Mouse (Mus musculus) MEL (cell line): ENCODE results near the gene Kif11. TPM values are rescaled to one million over a fixed set of nuclear protein-coding genes. Genes with fewer than 3 reads are reported as not detected.

Experiments
- DNase-seq: peaks from one replicate; pipeline ENCODE4 v3.0.0; 2011; ENCODE audit warnings: low read depth, low spot score
- H3K27ac ChIP-seq: 2 replicates; pipeline ENCODE4 v1.5.1; 2012; ENCODE audit warnings: low read depth, mild to moderate bottlenecking, control low read depth, low read length, moderate library complexity; ENCODE audit not compliant: control insufficient read depth
- H3K27me3 ChIP-seq, 2 experiments: fragments of 150-350 bp in 1 of 2; sonication (generic) in 1 of 2; 2 replicates each; pipeline ENCODE4 v1.6.1; 2012; ENCODE audit warnings: low read length in 2 of 2, mild to moderate bottlenecking in 2 of 2, improper control_type of control experiment in 1 of 2, moderate library complexity in 1 of 2; ENCODE audit not compliant: insufficient read depth in 2 of 2, control insufficient read depth in 1 of 2
- H3K36me3 ChIP-seq, 2 experiments: 2 replicates each; pipeline ENCODE4 v1.6.1; 2012 to 2014; ENCODE audit warnings: low read length in 2 of 2, improper control_type of control experiment in 1 of 2, inconsistent platforms in 1 of 2, mild to moderate bottlenecking in 1 of 2; ENCODE audit not compliant: insufficient read depth in 2 of 2, control insufficient read depth in 1 of 2
- H3K4me1 ChIP-seq, 2 experiments: fragments of 150-350 bp in 1 of 2; sonication (generic) in 1 of 2; 2 replicates each; pipeline ENCODE4 v1.6.1; 2012; ENCODE audit warnings: low read length in 2 of 2, improper control_type of control experiment in 1 of 2, mild to moderate bottlenecking in 1 of 2; ENCODE audit not compliant: insufficient read depth in 2 of 2, control insufficient read depth in 1 of 2
- H3K4me3 ChIP-seq, 2 experiments: fragments of 150-350 bp in 1 of 2; sonication (generic) in 1 of 2; 2 replicates each; pipeline ENCODE4 v1.5.1; 2012; ENCODE audit warnings: low read depth in 2 of 2, low read length in 2 of 2, mild to moderate bottlenecking in 2 of 2, moderate library complexity in 2 of 2, control low read depth in 1 of 2, improper control_type of control experiment in 1 of 2; ENCODE audit not compliant: control insufficient read depth in 1 of 2, insufficient read depth in 1 of 2
- H3K79me2 ChIP-seq: 2 replicates; pipeline ENCODE4 v1.6.1; 2012; ENCODE audit warnings: mild to moderate bottlenecking, low read length, moderate library complexity; ENCODE audit not compliant: control insufficient read depth, poor library complexity, insufficient read depth
- H3K9ac ChIP-seq: 2 replicates; pipeline ENCODE4 v1.6.1; 2012; ENCODE audit warnings: low read depth, mild to moderate bottlenecking, control low read depth, low read length, moderate library complexity; ENCODE audit not compliant: control insufficient read depth, poor library complexity, severe bottlenecking
- H3K9me3 ChIP-seq: fragments of 150-350 bp; sonication (generic); replicated peaks from 2 replicates; pipeline ENCODE4 v1.6.1; 2012; ENCODE audit warnings: mild to moderate bottlenecking, low read length, improper control_type of control experiment, moderate library complexity; ENCODE audit not compliant: insufficient read depth
- BHLHE40 ChIP-seq: IDR thresholded peaks from 2 replicates; pipeline ENCODE4 v1.6.1; 2012; ENCODE audit warnings: low read depth, mild to moderate bottlenecking, inconsistent platforms, low read length, improper control_type of control experiment, borderline replicate concordance
- CHD2 ChIP-seq: IDR thresholded peaks from 2 replicates; pipeline ENCODE4 v1.6.1; 2011; ENCODE audit warnings: low read length, improper control_type of control experiment
- EP300 ChIP-seq, 2 experiments: IDR thresholded peaks; 2 replicates each; pipeline ENCODE4 v1.6.1; 2011; ENCODE audit warnings: improper control_type of control experiment in 2 of 2, low read length in 2 of 2, low read depth in 1 of 2, mild to moderate bottlenecking in 1 of 2
- ETS1 ChIP-seq: IDR thresholded peaks from 2 replicates; pipeline ENCODE4 v1.6.1; 2012; ENCODE audit warnings: low read depth, mild to moderate bottlenecking, inconsistent platforms, low read length, improper control_type of control experiment, moderate library complexity
- GATA1 ChIP-seq: IDR thresholded peaks from 2 replicates; pipeline ENCODE4 v1.6.1; 2011; ENCODE audit warnings: low read depth, low read length, improper control_type of control experiment
- JUND ChIP-seq: IDR thresholded peaks from 2 replicates; pipeline ENCODE4 v1.6.1; 2011; ENCODE audit warnings: low read depth, mild to moderate bottlenecking, improper control_type of control experiment, low read length
- MAFK ChIP-seq: IDR thresholded peaks from 2 replicates; pipeline ENCODE4 v1.6.1; 2011; ENCODE audit warnings: low read depth, mild to moderate bottlenecking, low read length, improper control_type of control experiment, borderline replicate concordance
- MAX ChIP-seq: IDR thresholded peaks from 2 replicates; pipeline ENCODE4 v1.6.1; 2011; ENCODE audit warnings: low read length, improper control_type of control experiment
- MXI1 ChIP-seq: IDR thresholded peaks from 2 replicates; pipeline ENCODE4 v1.6.1; 2011; ENCODE audit warnings: mild to moderate bottlenecking, low read depth, low read length, improper control_type of control experiment
- MYB ChIP-seq: IDR thresholded peaks from 2 replicates; pipeline ENCODE4 v1.6.1; 2011; ENCODE audit warnings: mild to moderate bottlenecking, low read depth, low read length, improper control_type of control experiment
- NELFE ChIP-seq: IDR thresholded peaks from 2 replicates; pipeline ENCODE4 v1.6.1; 2011; ENCODE audit warnings: low read depth, low read length, improper control_type of control experiment
- NRF1 ChIP-seq: IDR thresholded peaks from 2 replicates; pipeline ENCODE4 v1.6.1; 2014; ENCODE audit warnings: low read depth, mild to moderate bottlenecking, inconsistent platforms, low read length, improper control_type of control experiment, moderate library complexity; ENCODE audit not compliant: poor library complexity, insufficient read depth, severe bottlenecking
- SIN3A ChIP-seq: IDR thresholded peaks from 2 replicates; pipeline ENCODE4 v1.6.1; 2012; ENCODE audit warnings: low read length, improper control_type of control experiment, inconsistent platforms
- TCF12 ChIP-seq: IDR thresholded peaks from 2 replicates; pipeline ENCODE4 v1.6.1; 2014; ENCODE audit warnings: low read depth, mild to moderate bottlenecking, inconsistent platforms, low read length, improper control_type of control experiment, moderate library complexity
- UBTF ChIP-seq: IDR thresholded peaks from 2 replicates; pipeline ENCODE4 v1.6.1; 2012; ENCODE audit warnings: low read depth, mild to moderate bottlenecking, inconsistent platforms, low read length, improper control_type of control experiment, moderate library complexity, borderline replicate concordance; ENCODE audit not compliant: insufficient read depth
- USF1 ChIP-seq: IDR thresholded peaks from 2 replicates; pipeline ENCODE4 v1.6.1; 2014; ENCODE audit warnings: low read depth, mild to moderate bottlenecking, inconsistent platforms, low read length, improper control_type of control experiment, moderate library complexity
- USF2 ChIP-seq, 2 experiments: IDR thresholded peaks; 2 replicates each; pipeline ENCODE4 v1.6.1; 2011 to 2012; ENCODE audit warnings: improper control_type of control experiment in 2 of 2, low read length in 2 of 2, borderline replicate concordance in 1 of 2, inconsistent platforms in 1 of 2, low read depth in 1 of 2, mild to moderate bottlenecking in 1 of 2; ENCODE audit not compliant: insufficient read depth in 1 of 2
- ZMIZ1 ChIP-seq: IDR thresholded peaks from 2 replicates; pipeline ENCODE4 v1.6.1; 2012; ENCODE audit warnings: low read depth, mild to moderate bottlenecking, inconsistent platforms, low read length, improper control_type of control experiment, moderate library complexity
- ZNF384 ChIP-seq: IDR thresholded peaks from 2 replicates; pipeline ENCODE4 v1.6.1; 2012; ENCODE audit warnings: low read depth, mild to moderate bottlenecking, inconsistent platforms, low read length, improper control_type of control experiment
- polyA plus RNA-seq, 2 experiments: library from polyadenylated mRNA; stranded (reverse) in 1 of 2; unstranded in 1 of 2; fragments of >175 nt in 1 of 2; fragments of >200 nt in 1 of 2; gene quantifications; 2 replicates each; pipeline versions ENCODE4 v1.2.1 to v1.2.4; 2012; ENCODE audit warnings: low replicate concordance in 2 of 2, low read depth in 1 of 2; ENCODE audit not compliant: insufficient read length in 2 of 2, insufficient read depth in 1 of 2, missing spikeins in 1 of 2
- total RNA-seq: library from RNA; depleted of rRNA; stranded (reverse); fragments of 300-350 nt; gene quantifications from 2 replicates; pipeline ENCODE4 v1.2.3, GENCODE M21; 2012

Gene Kif11
- total and polyA plus RNA-seq, 3 experiments = 44.8 to 50.5 (median 50.1) TPM

DNA sequence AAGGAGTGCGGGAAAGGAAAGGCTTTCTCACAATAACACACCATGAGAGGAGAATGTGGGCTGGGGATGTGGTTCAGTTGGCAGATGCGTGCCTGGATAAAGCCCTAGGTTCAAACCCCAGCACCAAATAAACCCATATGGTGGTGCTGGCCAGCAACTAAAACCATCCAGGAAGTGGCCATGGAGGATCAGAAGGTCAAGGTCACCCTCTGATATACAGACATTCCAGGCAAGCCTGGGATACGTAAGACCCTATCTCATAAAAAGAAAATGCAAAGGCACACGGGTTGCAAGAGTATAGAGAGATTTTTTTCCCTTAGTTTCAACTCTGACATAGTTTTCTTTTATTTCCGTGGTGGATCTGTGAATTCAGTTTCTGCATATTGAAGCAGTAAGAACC, 35.3 kb upstream of the Kif11 start:
- peaks cover 2 to 4% of the 10 kb centered on the region in 2 experiments; a peak in 2 of 4 replicates for H3K36me3 ChIP-seq
- no peaks in the 10 kb centered on the region for H3K9me3 ChIP-seq
- H3K27me3 ChIP-seq = no peaks in the 10 kb centered on the region
- peaks cover 21% of the 10 kb centered on the region for H3K79me2 ChIP-seq
- no peak overlapping the region for H3K27ac ChIP-seq
- TF ChIP-seq ZNF384 = no peak
- TF ChIP-seq, all 39 proteins: peak for 0
- Histone ChIP-seq H3K4me1 (peaks cover 3 to 7% of the 10 kb centered on the region in 2 experiments; a peak in 3 of 4 replicates), H3K4me3 (no peak overlapping the region), H3K9ac (no peak overlapping the region)
- DNase-seq = no peak

DNA sequence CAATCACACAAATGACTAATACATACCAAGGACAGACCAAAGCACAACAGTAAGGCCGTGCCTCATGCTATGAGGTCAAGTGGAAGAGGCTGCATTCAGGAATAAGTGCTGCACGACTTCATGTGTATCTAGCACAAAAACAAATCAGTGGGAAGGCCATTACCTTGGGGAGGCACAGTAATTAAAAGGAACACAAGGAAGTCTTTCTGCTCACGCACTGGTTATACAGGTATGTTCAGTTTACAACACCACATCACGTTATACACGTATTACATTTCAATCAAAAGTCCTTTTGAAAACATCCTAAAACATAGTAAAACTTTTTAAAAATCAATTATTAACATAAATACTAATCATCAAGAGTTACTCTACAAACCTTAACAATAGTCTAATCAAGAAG, 32.3 kb upstream of the Kif11 start:
- no peak overlapping the region for H3K27ac ChIP-seq
- no peak for DNase-seq
- TF ChIP-seq GATA1 = no peak
- peaks cover 29% of the 10 kb centered on the region for H3K79me2 ChIP-seq
- no peaks in the 10 kb centered on the region for H3K9me3 ChIP-seq
- no peaks in the 10 kb centered on the region for H3K27me3 ChIP-seq
- H3K36me3 ChIP-seq = peaks cover 2 to 4% of the 10 kb centered on the region in 2 experiments; a peak in 2 of 4 replicates
- H3K9ac ChIP-seq = no peak overlapping the region
- H3K4me3 ChIP-seq = no peak overlapping the region
- H3K4me1 ChIP-seq = peaks cover 3 to 7% of the 10 kb centered on the region in 2 experiments; a peak in 3 of 4 replicates

GRCm38 (mm10) chr19:37346258-37346657, 29.9 kb upstream of the Kif11 start:
- Histone ChIP-seq H3K9ac (no peak overlapping the region), H3K79me2 (peaks cover 31% of the 10 kb centered on the region), H3K4me1 (peaks cover 3 to 7% of the 10 kb centered on the region in 2 experiments; a peak in 3 of 4 replicates), H3K4me3 (no peak overlapping the region), H3K27me3 (no peaks in the 10 kb centered on the region), H3K36me3 (peaks cover 3 to 4% of the 10 kb centered on the region in 2 experiments; a peak in 2 of 4 replicates), H3K27ac (no peak overlapping the region), H3K9me3 (no peaks in the 10 kb centered on the region)
- no peak for TF ChIP-seq SIN3A
- TF ChIP-seq JUND = no peak
- TF ChIP-seq ZMIZ1 = no peak
- no peak for TF ChIP-seq TCF12
- TF ChIP-seq ZNF384 = no peak
- no peak for TF ChIP-seq ETS1
- no peak for TF ChIP-seq CHD2
- TF ChIP-seq USF1 = no peak
- TF ChIP-seq BHLHE40 = no peak
- no peak for TF ChIP-seq NELFE
- TF ChIP-seq USF2 (IDR thresholded peaks at IDR 0.05; ENCODE audit: borderline replicate concordance in 1 of 2, insufficient read depth in 1 of 2, low read depth in 1 of 2, low read length in 2 of 2) = no peak
- TF ChIP-seq EP300 (IDR thresholded peaks at IDR 0.05; ENCODE audit: low read depth in 1 of 2, low read length in 2 of 2) = no peak
- TF ChIP-seq MAX = no peak
- TF ChIP-seq MXI1 = no peak
- no peak for TF ChIP-seq UBTF
- TF ChIP-seq NRF1 = no peak
- TF ChIP-seq MYB = no peak
- TF ChIP-seq MAFK = no peak
- no peak for DNase-seq
